Mouse (Mus musculus) layer of hippocampus, adult 9-11 months (tissue): ENCODE results near the gene Cops4.

ENCODE experiments used
- DNase-seq: peaks from one replicate; pipeline ENCODE4 v3.0.0; 2022

The Cops4 gene

DNA sequence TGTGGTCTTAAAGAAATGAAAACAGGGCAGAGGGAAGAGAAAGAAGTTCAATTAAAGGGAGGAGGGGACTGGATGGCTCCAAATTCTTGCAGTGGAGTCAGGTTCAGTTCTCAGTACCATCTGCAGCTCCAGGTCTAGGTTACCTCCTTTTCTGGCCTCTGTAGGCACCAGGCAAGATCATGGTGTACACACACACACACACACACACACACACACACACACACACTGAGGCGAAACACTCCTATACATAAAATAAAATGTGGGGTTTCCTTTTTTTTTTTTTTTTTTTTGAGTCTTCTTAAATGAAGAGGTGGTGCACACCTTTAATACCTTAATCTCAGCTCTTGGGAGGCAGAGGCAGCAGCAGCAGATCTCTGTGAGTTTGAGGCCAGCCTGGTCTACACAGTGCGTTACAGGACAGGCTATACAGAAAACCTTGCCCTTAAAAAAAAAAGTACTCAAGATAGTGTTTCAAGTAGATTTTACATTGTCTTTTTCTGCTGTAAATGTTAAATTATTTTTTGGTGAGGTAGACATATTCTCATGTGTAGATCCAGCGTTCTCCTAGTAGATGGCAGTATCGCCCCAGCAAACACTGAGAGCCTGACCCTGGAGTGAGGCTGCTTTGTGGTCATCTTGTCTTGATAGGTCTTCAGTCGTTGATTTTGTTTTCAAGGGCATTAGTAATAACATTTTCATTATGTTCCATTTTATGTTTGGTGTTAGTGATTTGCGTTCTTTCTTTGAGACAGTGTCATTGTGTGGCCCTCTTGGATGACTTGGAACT, 28.4 kb downstream of the Cops4 start:
- DNase-seq, result no peak

GRCm38 (mm10) chr5:100548236-100548635, 30.1 kb downstream of the Cops4 start:
- DNase-seq, result no peak

- no peak for DNase-seq
These were observed 31.2 kb downstream of the Cops4 start for GRCm38 (mm10) chr5:100549311-100549710.

GRCm38 (mm10) chr5:100550151-100550550, 32.0 kb downstream of the Cops4 start:
- no peak for DNase-seq

DNA sequence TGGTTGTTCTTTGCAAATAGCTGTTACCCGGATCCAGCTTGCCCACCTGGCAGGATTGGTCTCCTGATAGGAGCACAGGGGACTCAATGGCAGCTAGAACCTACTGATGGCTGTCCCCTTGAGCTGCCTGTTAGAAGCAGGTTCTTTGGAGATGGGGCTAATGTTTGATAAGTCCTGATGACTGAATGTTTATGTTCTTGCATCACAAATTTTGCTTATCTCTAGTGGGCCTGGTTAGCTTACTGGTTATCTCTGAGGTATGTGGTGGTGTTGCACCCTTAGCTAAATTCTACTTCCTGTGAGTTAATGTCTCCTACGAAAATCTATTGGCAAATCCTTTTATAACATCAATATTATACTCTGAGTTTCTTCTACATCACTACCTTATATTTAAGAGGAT, 33.8 kb downstream of the Cops4 start:
- DNase-seq, result no peak

DNA sequence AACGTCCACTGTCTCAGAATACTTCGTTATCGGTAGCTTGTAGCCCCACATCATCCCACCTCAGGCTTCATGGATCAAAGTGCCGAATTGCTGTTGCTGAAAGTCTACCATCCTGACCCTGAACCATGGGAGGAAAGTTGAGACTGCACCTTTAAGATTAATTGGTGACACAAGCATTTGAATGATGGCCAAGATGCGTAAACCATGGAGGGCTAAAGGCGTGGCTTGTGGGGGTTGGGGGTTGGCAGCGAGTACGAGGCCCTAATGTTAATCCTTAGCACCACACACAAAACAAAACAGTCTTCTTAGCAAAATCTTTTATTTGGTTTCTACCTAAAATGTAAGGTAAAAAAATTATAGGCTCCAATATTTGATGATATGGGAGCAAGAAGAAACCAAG, 35.3 kb downstream of the Cops4 start:
- DNase-seq, result no peak

DNA sequence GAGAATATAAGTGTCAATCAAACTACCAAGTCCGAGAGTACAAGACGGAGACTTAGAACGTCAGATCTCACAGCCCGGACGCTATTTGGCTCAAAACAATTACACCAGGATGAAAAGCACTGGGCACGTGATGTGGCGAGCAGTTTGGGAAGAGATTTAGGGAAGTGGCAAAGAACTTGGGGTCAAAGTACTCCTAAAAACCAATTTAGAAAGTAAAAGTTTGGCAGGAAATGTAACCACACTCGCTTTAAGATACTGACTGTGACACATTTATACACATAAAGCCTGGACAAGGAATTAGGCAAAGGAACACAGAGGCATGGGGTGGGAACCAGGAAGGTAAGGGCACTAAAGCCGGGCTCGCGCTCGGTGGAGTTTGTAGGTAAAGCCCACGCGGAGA, 38.9 kb downstream of the Cops4 start:
- DNase-seq, result no peak

DNA sequence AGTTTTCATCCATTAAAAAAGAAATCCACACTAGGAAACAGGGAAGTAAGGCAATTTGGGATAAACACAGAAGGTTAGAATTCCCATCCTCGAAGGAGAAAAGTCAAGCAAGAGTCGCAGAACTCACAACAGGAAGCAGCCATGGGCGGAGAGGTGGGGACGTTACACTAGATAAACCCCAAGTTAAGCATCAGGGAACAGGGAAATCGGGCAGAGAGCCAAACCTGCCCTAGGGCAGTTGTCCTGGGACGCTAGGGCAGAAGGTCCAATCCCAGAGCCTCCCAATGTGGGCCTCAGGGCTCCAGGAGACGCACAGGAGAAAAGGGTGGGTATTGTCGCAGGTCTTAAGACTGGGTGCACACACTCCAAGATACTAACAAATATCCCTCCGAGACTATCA, 39.4 kb downstream of the Cops4 start:
- no peak for DNase-seq

GRCm38 (mm10) chr5:100558783-100559182, 40.7 kb downstream of the Cops4 start:
- DNase-seq, result no peak

DNA sequence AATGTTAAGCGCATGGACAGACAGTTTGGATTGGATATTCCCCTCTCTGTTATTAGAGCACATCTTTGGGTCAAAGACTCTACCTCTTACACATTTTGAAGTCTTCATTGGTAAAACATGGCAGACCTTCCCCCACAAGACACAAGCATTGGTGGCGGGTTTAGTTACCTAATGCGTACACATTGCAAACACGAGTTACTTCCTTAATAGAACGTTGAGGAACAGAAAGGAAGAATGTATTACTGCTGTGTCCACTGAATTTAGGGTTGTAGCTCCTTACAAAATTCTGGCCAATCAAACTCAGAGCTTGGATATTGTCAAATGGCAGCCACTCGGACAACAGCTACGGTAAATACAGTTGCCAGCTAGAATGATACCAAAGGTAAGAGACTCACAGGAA, 41.2 kb downstream of the Cops4 start:
- no peak for DNase-seq

GRCm38 (mm10) chr5:100562702-100563101, 44.6 kb downstream of the Cops4 start:
- no peak for DNase-seq

DNA sequence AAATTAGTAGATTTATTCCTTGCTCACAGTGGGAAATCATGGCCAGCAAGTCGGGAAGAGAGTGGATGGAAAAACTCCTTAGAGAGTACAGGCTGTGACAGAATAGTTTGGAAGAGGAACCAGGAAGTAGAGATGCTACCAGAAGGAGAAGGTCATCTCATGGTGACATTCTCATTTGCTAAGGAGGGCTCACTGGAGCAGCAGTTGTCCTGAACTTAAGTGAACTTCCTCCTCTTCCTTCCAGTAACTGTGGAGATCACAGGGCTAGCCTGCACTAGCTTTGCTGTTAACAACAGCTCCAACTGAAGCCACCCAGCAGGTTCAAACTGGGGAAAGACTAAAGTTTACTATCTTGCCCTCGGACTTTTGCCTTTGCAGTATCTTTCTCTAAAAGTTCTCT, 48.7 kb downstream of the Cops4 start:
- no peak for DNase-seq

GRCm38 (mm10) chr5:100567258-100568032, 49.3 kb downstream of the Cops4 start:
- DNase-seq, result no peak

- DNase-seq, result no peak
These were observed 50.1 kb downstream of the Cops4 start for GRCm38 (mm10) chr5:100568177-100568576.

GRCm38 (mm10) chr5:100568802-100569201, 50.7 kb downstream of the Cops4 start:
- DNase-seq, result no peak

DNA sequence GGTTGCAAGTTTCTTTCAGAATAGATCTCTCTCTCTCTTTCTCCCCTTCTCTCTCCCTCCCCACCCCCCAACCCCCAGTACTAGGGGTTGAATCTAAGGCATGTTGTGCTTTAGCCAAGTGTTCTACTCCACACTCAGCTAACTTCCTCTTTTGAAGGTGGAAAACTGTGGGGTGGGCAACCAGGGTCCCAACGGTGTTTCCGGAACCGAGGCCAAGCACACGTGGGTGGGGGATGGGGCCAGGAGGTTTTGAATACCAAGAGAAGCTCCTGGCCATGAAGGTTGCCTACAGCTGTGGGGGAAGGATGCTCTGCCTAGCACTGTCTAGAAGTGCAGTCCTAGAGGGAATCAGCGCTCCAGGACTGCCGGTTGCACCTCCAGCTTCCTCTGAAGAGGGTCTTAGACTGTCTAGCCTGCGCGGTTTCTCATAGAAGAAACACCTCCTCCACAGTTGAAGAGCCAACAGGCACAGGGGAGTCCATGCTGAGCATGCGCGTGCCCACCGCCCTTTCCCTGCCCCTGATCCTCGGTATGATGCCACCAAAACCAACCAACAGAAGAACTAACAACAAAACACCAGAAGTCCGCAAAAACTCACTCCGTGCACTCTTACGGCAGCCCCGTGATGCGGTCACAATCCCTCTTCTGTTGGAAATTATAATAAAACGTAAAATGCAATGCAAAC, 51.3 kb downstream of the Cops4 start:
- DNase-seq, result no peak

- no peak for DNase-seq
These were observed 52.0 kb downstream of the Cops4 start for GRCm38 (mm10) chr5:100569997-100570595.

- no peak for DNase-seq
These were observed 52.6 kb downstream of the Cops4 start for GRCm38 (mm10) chr5:100570716-100571115.

- no peak for DNase-seq
These were observed 54.0 kb downstream of the Cops4 start, which contains the start of gene Plac8 for GRCm38 (mm10) chr5:100572069-100572468. Plac8 (minus strand) TSS chr5:100572245.

DNA sequence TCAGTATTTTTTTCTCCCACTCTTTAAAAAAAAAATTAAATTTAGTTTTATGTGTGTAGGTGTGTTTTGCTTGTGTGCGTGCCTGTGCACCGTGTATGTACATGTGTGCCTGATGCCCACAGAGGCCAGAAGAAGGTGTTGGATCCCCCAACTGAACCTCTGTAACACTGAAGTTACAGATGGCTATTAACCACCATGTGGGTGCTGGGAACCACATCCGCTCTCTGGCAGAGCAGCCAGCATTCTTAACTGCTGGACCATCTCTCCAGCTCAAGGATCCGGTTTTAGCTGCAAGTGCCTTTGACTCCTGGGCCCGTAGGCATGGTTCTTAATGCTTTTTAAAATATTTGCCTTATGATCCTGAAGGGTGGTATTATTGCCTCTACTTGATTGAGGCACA, 55.1 kb downstream of the Cops4 start:
- DNase-seq, result no peak

DNA sequence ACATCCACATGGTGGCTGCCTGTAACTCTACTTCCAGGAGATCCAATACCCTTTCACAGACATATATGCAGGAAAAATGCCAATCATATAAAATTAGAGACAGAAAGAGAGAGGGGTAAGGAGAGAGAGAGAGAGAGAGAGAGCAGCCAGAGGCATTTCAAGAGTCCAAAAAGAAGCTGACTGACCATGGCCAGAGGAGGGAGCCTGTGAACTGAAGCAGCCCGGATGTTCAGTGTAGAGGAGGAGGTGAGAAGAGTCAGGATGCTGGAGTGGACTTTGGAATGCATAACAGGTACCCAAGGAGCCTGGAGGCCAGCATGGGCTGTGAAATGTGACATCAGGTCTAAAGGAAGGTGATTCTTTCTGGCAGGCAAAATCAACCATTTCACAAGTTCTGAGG, 56.7 kb downstream of the Cops4 start:
- DNase-seq, result no peak

DNA sequence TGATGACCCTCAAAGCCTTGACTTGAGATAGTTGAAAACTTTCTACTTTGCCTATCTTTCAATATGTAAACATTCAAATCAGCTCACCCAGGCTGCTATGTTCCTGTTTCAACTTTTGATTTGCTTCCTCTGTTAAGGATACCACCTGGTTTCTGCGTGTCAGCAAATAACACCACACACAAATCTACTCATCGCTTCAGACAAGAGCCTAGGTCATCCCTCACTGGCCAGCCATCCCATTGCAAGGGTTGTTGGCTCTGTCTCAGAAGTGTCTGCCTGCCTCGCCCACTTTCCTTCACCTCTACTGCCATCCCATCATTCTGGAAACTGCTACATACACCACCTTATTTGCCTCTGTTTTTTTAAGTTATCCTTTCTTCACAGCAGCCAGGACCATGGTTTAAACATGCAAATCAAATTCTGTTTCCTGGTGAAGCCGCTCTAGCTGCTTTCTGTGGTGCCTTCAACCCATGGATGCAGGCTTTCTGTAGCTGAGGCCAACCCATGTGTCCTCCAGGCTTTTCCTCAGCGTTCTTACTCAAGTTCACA, 60.8 kb downstream of the Cops4 start:
- no peak for DNase-seq
